Mouse (Mus musculus) kidney, postnatal 10 days (tissue): ENCODE results near the gene Gsc.
A peak's percentile ranks its signal among the peaks of the same experiment; 100 is the strongest.

Source experiments
- DNase-seq: peaks from one replicate; pipeline ENCODE4 v3.0.0; 2021; ENCODE audit warnings: mixed read lengths

Gene Gsc

DNA sequence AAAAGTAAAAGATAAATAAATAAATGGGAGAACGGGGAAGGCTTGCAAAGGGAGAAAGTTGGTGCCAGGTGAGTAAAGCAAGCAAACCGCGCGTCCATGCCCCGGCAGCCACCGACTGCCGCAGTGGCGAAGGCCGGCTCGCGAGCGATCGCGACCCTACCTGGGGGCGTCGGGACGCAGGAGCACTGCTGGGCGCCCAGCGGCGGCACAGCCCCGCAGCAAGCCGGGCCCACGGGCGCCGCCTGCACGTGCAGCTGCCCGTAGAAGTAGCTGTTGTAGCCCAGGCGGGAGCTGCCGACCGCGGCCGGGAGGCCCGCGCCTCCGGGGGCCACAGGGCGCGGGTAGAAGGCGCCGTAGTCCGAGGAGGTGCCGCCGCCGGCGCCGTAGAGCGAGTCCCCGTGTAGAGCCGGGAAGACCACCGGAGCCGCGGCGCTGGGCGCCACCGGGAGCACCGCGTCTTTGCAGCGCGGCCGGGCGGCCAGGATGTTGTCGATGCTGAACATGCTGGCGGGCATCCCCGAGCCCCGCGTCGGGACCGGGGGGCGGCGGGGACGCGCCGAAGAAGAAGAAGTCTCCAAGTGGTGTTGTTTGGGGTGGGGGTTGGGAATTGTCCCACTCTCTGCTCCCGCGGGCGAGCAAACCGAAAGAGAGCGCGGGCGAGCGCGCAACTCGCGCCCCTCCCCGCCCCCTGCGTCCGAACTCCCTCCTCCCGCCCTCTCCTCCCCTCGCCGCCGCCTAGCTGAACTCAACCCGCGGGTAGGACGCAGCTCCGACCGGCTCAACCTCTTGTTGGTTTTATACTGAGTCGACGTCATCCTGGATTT, at the start of gene Gsc:
Gsc (minus strand) TSS at position 730 of the 824 bp plus-strand sequence.
- DNase-seq = peak; percentile 61

DNA sequence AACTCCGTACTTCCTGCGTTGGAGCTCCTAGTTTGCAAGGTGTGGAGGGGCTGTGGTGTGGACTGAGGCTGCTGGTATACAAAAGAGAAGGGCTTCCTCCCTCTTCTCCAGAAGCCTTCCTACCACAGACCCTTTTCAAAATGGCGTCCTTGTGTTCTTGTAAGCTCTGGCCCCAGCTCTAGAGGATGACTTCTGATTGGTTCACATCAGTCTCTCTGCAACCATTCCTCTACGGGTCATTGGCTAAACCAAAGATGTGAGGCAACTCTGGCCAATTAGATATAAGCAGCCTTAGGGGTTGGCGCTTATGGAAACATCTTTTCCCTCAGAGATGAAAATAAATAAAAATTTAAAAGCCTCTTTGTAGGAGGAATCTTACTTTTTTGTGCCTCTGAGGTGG, 46.6 kb upstream of the Gsc start:
- no peak for DNase-seq

DNA sequence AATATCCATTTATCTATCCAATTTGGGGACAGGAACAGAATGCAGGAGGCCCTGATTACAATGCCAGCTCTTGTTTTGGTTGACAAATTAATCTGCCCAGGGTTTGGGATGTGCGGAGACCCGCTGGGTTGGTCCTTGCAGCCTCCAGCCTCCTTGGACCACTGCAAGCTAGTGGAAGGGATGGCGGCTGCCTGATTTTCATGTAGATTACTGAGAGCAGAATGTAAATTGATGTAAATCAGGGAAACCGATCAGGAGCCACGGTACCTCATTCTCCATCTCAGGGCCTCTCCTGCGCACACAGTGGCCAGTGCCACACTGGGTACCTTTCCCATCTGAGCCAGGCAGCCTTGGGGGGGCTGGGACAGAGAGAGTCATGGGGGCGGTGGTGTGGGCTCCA, 34.8 kb upstream of the Gsc start:
- DNase-seq = no peak

DNA sequence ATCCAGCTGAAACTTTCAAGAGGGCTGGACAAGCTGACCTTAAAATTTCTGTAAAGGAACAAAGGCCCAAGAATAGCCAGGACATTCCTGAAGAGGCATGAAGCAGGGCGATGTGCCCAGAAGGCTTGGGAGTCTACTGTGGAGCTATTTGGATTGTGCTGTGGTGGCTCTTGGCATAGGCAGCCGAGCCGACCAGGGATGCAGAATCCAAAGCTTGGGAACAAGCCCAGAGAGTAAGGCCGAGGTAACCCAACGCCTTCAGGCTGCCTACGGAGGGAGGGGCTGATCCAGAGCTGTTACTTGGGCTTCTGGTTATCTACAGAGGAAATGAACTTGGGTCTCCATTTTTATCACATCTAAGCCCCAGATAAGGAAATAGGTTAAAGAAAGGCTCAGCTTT, 18.9 kb upstream of the Gsc start:
- DNase-seq = no peak

DNA sequence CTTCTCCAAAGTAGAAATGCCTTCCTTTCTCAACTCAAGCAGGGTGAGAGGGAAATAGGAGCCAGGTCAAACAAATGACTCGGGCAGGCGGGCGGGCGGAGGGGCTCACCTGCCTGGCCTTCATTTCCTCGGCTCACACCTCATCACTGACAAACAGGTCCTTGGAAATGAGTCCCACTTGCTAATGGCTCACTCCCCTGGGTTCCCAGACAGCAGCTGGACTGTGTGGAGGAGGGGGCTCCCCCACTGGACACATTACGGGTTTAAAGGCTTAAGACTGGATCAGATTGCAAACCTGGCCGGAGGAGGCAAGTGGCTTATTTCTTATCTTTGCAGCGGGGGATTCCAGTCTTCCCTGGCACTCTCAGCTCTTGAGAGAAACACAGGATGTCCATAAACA, 13.1 kb upstream of the Gsc start:
- DNase-seq = no peak

DNA sequence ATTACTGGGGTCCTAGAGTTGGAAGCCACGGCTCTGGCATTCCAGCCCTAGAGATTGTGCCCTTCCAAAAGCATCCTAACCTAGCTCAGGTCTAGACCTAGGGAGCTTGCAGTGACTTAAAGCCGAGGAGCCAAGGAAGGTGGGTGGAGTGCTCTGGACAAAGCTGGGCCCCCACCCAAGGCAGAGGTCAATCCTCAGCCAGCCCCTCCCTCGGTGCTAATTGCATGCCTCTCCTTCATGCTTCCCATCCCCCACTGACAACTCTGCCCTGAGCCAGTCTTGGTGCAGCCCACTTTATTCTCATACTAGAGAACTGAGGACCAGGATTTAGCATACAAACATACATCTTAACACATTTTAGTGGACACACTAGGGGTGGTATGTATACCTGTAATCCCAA, 12.0 kb upstream of the Gsc start:
- no peak for DNase-seq

DNA sequence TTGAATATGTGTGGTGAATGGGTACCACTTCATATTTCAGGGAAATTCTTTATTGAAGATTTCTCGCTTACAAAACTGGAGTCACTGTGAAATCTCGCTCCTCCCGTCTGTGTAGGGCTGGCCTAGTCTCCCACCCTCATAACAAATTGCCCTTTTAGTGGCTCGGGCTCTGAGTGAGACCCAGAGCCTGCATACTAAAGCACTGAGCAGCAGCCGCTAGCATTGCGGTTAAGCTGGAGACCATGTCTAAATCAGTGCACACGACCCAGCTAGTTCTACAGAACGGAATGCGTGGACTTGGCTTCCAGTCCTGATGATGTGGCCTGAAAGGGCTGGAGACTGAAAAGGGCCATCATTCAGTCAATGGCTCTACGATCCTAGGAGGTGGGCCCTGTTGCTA, 7.9 kb upstream of the Gsc start:
- DNase-seq = no peak

DNA sequence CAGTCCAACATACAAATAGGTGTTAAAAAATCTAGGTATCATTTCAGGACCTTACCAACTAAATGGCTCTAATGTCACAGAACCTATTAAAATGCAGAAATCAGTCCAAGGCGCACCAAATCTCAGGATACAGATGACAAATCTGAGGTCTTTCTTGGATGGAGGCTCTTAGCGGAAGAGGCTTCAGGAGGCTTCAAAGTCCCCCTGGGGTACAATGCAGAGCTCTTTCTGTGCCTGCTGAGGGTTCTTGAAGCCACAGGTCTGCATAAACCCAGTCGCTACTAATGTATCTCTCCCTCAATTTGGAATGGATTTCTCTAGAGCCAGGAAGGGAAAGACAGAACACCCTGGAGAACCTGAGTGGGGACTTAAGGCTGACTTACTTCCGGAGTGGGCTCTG, 5.1 kb upstream of the Gsc start:
- no peak for DNase-seq

DNA sequence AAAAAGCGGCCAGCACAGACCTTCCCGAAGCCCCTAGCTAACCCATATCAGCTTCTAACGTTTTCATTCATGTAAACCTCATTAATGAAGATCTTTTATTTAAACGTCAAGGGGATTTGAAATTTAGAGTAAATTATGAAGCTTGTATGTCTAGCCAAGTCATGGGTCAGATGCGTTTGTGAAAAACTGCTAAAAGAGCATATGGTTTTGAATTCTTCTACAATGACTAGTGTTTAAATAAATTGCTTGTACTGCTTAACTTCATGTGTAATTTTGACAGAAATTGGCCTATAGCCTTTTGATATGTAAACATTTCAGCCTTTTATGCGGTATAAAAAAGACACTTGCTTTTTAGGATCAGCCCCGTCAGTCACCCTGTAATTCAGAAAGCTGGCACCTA, 4.4 kb upstream of the Gsc start:
- DNase-seq = no peak

DNA sequence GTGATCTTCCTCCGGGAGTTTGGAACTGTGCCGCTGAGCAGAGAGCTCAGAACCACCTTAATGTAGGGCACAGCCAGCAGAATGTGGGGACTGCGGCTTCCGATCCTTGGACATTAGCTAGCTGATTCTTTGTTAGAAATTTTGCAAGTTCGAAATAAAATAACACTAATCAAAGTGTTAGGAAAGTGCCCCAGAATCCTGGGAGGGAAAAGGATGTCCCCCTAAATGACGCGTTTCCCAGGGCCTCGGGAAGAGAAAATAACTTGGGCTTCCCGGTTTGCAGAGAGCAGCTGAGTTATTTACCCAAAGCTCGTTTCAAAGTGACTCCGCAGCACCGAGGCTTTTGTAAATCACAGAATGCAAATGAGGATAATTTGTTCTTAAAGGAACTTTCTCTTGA, 3.9 kb upstream of the Gsc start:
- no peak for DNase-seq

DNA sequence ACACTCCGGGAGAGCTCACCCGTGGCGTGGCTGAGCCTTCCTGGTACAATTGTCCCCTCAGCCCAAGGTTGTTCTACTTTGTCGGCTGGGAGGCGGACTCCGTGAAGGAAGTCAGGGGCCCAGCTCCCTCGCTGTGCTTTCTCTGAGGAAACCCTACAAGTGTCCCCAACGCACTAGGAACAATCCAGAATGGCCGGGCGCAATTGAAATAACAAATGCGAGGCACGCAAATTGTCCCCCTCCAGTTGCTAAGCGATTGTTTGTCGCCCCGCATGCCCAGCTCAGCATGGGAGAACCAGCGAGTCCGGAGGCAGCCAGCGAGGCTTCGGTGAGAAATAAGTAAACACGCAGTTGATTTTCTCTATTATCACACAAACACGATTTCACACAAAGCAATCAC, 2.8 kb upstream of the Gsc start:
- peak; percentile 11 for DNase-seq

DNA sequence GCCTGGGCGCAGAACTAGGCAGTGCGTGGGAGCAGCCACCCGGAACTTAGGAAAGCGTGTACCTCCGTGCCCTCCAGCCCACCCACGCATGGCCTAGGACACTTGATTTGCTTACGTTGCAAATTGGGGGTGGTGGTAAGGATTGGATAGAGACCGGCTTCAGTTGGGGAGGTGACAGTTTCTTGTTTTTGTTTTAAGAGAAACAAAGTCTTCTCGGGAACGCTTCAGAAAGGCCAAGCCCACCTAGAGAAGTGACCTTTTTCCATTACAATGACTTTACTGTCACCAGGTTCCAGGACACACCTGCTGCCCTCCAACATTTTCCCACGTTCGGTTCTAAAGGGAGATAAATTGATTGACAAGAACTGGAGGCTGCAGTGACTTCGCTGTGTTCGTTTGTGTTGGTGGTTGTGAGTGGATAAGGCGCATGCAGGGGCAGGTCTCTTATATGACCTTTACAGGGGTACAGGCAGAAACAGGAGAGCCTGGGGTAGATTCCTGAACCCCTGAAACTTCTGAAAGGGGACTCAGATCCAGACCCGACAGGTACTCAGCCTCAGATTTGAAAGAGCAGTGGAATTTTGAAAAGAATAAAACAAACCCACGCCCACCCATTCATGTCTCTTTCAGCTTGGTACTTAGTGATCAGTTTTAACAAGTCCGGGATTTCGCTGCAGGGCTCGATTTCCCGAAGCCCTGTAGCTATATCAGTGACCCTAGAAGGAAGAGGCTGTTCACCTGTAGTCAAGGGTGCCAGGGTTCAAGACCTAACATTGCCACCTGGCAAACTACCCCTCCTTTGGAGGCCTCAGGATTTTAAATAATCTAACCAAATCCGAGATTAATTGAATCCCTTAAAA, 2.0 kb upstream of the Gsc start:
- no peak for DNase-seq

DNA sequence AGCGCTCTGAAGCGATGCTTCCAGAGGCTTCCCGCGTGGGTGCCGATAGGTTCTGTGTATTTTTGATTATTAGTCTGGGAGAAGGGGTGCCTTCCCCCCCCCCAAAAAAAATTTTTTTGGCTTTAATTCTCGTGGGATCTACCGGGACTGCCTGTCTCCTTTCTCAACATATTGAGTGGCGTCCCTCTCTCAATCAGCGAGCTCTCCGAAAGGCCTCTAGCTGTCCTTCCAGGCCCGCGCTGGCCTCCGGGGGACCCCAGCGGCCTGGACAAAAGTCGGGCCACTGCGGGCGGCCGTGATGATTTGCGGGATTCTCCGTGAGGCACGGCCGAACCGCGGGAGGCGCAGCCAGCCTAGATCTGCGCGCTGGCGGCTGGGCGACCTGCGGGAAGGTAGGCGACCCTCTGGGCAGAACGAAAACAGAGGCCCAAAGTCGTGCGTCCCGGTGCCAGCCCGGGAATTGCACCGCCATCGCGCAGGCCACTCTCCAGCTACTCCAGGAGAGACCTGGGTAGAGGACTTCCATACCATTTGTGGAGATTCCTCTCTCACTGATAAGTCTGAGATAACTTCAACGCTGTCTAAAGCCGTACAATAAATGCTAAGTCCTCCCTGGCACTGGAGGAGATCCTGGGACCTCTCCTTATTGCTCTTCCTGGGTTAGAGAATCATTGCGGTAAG, 1.2 kb upstream of the Gsc start:
- peak; percentile 13 for DNase-seq

DNA sequence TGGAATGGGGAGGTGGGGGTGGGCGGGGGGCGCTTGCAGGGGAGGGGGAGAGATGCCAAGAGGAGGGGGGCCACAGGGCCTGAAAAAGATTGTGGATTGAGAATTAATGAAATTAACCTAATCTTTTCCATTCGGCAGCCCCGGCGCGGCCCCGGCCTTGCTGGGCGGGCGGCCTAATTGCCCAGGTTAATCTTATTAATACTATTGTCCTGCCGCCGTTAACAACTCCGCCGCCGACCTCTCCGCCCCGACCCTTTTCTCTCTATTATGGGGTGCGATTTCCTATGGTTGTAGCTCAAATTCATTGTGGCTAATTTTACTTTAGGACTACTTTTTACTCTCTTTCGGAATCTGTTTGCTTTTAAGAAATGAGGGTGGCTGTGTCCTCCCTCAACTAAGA, 362 bp upstream of the Gsc start:
- peak; percentile 22 for DNase-seq

DNA sequence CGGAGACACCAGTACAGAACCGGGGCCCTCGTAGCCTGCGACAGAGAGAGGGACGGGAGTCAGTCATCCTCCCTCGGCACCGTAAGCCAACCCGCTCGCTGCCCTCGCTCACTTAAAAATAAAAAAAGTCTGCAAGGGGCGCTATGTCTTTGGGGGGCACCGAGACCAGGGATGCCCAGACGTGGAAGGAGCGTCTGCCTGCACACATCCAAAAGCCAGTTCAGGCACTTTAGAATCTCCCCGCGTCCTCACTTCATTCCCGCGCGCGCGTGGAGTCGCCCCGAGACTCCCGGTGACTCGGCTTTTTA, 958 bp downstream of the Gsc start:
- DNase-seq = no peak

DNA sequence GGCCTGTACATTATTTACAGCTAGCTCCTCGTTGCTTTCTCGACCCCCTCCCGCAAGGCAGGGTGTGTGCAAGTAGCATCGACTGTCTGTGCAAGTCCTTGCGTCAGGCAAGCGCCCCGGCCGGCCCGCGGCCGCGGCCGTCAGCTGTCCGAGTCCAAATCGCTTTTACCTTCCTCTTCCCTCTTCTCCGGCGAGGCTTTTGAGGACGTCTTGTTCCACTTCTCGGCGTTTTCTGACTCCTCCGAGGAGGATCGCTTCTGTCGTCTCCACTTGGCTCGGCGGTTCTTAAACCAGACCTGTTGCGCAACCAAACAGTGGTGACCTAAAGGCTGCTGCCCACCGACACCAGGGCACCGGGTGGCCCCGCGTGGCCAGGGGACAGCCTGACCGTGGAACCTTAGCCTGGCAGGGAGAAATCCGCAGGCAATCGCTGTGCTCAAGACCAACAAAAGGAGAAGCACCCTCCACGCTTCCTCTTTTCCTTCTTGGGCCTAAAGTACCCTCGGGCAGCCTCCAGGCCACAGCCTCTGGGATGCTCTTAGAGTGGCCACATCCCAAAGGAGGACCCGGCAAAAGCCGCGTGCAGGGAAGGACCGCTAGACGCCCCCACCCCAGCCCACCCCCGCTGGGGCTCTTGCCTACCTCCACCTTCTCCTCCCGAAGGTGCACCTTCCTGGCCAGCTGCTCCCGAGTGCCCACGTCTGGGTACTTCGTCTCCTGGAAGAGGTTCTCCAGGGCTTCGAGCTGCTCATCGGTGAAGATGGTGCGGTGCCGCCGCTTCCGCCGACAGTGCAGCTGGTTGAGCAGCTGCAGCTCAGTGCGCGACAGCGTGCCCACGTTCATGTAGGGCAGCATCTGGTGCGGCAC, 1.5 kb downstream of the Gsc start:
- DNase-seq = peak; percentile 16

DNA sequence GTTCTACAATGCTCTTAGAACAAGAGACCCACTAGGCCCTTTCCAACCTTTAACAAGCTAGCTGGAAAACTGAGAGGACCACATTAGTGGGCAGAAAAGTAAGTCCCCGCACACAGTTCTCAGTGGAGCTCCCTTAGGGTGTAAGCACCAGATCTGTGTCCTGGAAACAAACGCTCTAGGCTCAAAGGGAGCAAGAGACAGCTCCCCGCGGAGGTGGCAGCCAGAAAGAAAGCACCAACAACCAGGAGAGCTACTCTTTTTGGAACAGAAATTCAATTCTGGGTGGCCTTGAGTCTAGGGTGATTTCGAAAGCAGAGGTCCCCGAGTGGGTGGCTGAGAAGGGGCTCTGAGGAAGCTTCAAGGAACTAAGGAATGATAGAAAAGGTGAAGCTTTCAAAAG, 2.5 kb downstream of the Gsc start:
- no peak for DNase-seq

DNA sequence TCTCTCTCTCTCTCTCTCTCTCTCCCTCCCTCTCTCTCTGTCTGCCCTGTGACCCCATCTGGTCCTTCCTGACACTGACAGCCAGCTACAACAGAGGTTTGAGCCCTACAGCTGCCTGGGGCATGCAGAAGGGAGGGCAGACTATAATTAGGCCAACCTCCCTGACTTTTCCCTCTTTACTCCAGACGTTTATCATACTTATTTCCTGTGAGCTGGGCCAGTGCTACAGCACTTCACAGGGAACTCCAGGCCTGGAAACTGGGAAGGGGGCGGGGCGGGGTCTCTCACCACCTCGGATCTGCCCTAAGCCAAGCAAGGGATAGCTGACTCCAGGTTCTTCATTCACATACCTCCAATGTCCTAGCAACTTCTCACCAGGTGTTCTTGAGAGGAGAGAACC, 4.3 kb downstream of the Gsc start:
- DNase-seq = no peak

DNA sequence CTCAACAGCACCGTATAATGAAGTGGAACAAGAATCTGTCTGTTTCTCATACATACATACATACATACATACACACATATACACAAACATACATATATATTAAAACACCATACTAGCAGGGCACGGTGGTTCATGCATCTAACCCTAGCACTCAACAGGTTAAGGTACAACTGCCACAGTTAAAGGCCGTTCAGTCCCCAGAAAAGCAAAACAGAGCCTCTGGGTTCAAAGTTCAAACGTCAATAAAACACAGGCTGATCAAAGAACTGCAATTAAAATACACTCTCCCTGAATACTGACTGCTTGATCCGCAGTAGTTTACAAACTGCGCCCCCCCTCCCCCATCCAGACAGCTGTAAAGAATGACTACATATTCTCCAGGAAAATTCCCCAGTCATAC, 5.8 kb downstream of the Gsc start:
- no peak for DNase-seq

DNA sequence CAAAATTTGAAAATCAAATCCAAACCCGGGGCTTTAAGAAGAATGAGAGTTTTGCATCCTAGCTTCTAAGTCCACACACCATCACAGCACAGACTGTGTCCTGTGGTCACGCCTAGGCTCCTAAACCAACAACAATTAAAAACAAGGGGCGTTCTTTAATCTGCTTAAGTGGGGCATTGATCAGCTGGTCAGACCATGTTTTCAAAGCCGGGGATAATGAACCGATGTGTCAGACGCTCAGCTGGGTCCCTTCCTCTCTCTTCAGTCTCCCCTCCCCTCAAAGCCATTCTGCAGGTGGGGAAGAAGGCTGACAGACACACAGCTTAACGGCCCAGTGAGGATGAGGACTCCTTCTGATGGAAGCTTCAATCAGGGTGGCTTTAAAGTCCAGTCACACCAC, 6.2 kb downstream of the Gsc start:
- no peak for DNase-seq

DNA sequence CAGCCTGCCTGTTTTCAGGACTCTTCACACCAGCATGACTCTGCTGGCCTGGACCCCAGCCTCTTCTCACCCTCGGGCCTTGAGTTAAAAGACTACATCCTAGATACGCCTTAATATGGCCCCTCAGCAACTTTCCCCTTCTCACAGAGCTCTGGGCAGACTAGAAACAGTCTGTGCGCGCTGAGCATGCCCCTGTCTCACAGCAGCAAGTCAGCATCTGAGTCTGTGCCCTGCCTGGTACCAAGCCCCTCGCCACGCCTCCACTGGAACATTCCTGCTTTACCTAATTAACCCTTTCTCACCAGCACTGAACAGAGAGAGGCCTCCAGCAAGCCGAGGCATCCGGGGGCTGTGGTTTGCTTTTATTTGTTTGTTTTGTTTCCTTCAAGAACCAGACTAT, 11.8 kb downstream of the Gsc start:
- DNase-seq = no peak

DNA sequence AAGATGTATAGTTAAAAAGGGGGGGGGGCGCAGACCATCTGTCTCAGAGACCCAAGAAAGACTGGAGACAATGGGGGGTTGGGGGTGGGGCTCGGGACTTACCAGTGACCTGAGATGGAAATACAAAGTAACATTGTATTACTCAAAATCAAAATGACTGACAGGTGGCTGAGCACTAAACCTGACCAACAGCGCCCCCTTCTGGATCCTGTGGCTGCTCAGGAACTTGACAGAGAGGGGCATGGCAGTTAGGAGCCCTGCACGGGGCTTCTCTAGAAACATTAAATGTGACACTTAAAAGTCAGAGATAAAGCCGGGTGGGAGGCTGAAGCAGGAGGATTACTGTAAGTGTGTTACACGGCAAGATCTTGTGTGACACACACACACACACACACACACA, 13.8 kb downstream of the Gsc start:
- no peak for DNase-seq

DNA sequence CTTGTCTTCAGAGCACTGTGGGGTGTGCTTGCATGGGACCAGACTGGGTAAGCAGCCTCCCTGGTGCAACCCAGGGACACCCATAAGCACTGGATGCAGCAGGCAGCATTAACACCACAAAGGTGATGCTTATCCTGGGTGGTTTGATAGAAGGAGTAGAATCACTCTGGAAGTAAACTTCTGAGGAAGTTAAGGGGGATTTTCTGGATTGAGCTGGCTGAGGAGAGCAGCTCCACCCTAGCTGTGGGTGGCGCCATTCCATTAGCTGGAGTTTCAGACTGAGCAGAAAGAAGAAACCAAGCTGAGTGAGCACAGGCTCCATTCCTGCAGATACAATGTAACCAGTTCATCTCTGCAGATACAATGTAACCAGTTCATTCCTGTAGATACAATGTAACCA, 20.1 kb downstream of the Gsc start:
- no peak for DNase-seq
